32 mouse cellular contexts compared by ENCODE assay signal in genomic region chr11:21950094-21950493, GRCm38 (mm10). TPM values are rescaled to one million over a fixed set of nuclear protein-coding genes. Genes with fewer than 3 reads are reported as not detected.
DNase-seq lines count a peak whose midpoint lies in the region; ATAC-seq and TF ChIP-seq lines count a peak whose summit lies in the region.
"Had no signal": no experiment of that assay in that cellular context is flagged by ENCODE, and none has a peak within 500 bp of the region (broad histone marks: within the 10 kb centered on the region; RNA-seq: fewer than 3 reads in every experiment).

No protein-coding gene starts in this region.

- no peaks in the 10 kb centered on the region for H3K9me3 ChIP-seq in E14TG2a.4 (ENCODE audit: low read length)
- H3K9me3 ChIP-seq in ES-E14 (ENCODE audit: control insufficient read depth, insufficient read depth, low read depth, low read length): no peaks in the 10 kb centered on the region
- H3K9me3 ChIP-seq: embryonic facial prominence, embryonic 10.5 days; embryonic facial prominence, embryonic 13.5 days; forebrain, embryonic 12.5 days; forebrain, embryonic 15.5 days; heart, embryonic 12.5 days; heart, embryonic 15.5 days had no signal

- H3K9ac ChIP-seq in ES-E14 (ENCODE audit: insufficient read depth, low read depth, low read length, poor library complexity, severe bottlenecking): no peak overlapping the region
- H3K9ac ChIP-seq: embryonic facial prominence, embryonic 13.5 days; forebrain, embryonic 12.5 days; forebrain, embryonic 15.5 days; heart, embryonic 12.5 days; heart, embryonic 15.5 days; hindbrain, embryonic 14.5 days had no signal

- no peak for ATAC-seq in inflammation-experienced regulatory T-cells, adult 6 months
- ATAC-seq: forebrain, embryonic 15.5 days; hindbrain, postnatal 0 days; intestine, postnatal 0 days had no signal

- peak; percentile 36 for TF ChIP-seq CTCF in E14TG2a.4 (conservative IDR thresholded peaks at IDR 0.05; ENCODE audit: low read length)

- H3K27ac ChIP-seq in ES-E14 (ENCODE audit: insufficient read depth, low read depth, low read length, poor library complexity, severe bottlenecking): no peak overlapping the region
- H3K27ac ChIP-seq: embryonic facial prominence, embryonic 10.5 days; embryonic facial prominence, embryonic 13.5 days; forebrain, embryonic 12.5 days; forebrain, embryonic 15.5 days; heart, embryonic 15.5 days; hindbrain, embryonic 14.5 days; hindbrain, postnatal 0 days had no signal

- H3K4me1 ChIP-seq in E14TG2a.4 (replicated peaks; ENCODE audit: low read depth, low read length) (no peaks in the 10 kb centered on the region), ES-E14 (ENCODE audit: control insufficient read depth in 2 of 2, insufficient read depth in 2 of 2, low read length in 2 of 2, poor library complexity in 1 of 2) (no peaks in the 10 kb centered on the region)
- H3K4me1 ChIP-seq: embryonic facial prominence, embryonic 10.5 days; embryonic facial prominence, embryonic 13.5 days; forebrain, embryonic 12.5 days; forebrain, embryonic 15.5 days; heart, embryonic 12.5 days; heart, embryonic 15.5 days had no signal

- DNase-seq in ES-E14 (ENCODE audit: low read depth, low spot score) (no peak), R1 (ENCODE audit: low read depth, low spot score) (peak; percentile 65), adipocyte (ENCODE audit: low spot score) (no peak)
- DNase-seq in Muller cell, postnatal 12 days (ENCODE audit: inconsistent ontology term): no peak
- DNase-seq: adrenal gland, adult 8-10 months; adrenal gland, postnatal 25 days; B cell, adult 2 months; cerebellum, adult 11-12 months; cerebellum, adult 8-10 months; cerebellum, postnatal 10 days; cerebellum, postnatal 36 days; embryo, embryonic 11 days; gastrocnemius, postnatal 25 days; heart, adult 18-20 months; heart, postnatal 10 days; heart, postnatal 36 days; kidney, adult 8-10 months had no signal

- no peaks in the 10 kb centered on the region for H3K27me3 ChIP-seq in E14TG2a.4 (ENCODE audit: insufficient read depth, low read length)
- H3K27me3 ChIP-seq: embryonic facial prominence, embryonic 13.5 days; forebrain, embryonic 12.5 days; forebrain, embryonic 15.5 days; heart, embryonic 12.5 days; heart, embryonic 15.5 days had no signal

- in situ Hi-C loops in ES-E14 (cut with MboI; ENCODE audit: low sequenced_read_pairs in 2 of 2, unreplicated experiment in 2 of 2): no loop called here

- no peaks in the 10 kb centered on the region for H3K36me3 ChIP-seq in E14TG2a.4 (ENCODE audit: insufficient read depth, low read length)
- H3K36me3 ChIP-seq in ES-E14 (ENCODE audit: control insufficient read depth, insufficient read depth, low read length, poor library complexity, severe bottlenecking): no peaks in the 10 kb centered on the region
- H3K36me3 ChIP-seq: embryonic facial prominence, embryonic 10.5 days; embryonic facial prominence, embryonic 13.5 days; forebrain, embryonic 12.5 days; forebrain, embryonic 15.5 days; heart, embryonic 12.5 days; heart, embryonic 15.5 days had no signal

- H3K4me3 ChIP-seq in E14TG2a.4 (replicated peaks; ENCODE audit: low read length): no peak overlapping the region
- H3K4me3 ChIP-seq in ES-E14 (ENCODE audit: insufficient read depth in 1 of 2, low read depth in 1 of 2, low read length in 2 of 2, poor library complexity in 1 of 2, severe bottlenecking in 1 of 2): no peak overlapping the region
- H3K4me3 ChIP-seq: embryonic facial prominence, embryonic 10.5 days; embryonic facial prominence, embryonic 13.5 days; erythroblast, embryonic 14.5 days; forebrain, embryonic 12.5 days; forebrain, embryonic 15.5 days; heart, embryonic 12.5 days; heart, embryonic 15.5 days had no signal

TF ChIP-seq in ES-E14, 5 proteins besides CTCF, POLR2A, EP300 and RAD21:
- TF ChIP-seq CHD2 (IDR thresholded peaks at IDR 0.05; ENCODE audit: low read depth, low read length) (no peak), ZC3H11A (IDR thresholded peaks at IDR 0.05; ENCODE audit: borderline replicate concordance, low read depth, low read length) (peak; percentile 40; the same call in 1 of the 2 replicates), MAFK (IDR thresholded peaks at IDR 0.05; ENCODE audit: insufficient read depth, low read depth, low read length) (peak; percentile 63; the same call in 1 of the 2 replicates), HCFC1 (IDR thresholded peaks at IDR 0.05; ENCODE audit: borderline replicate concordance, insufficient read depth, low read length) (no peak)

RNA-seq across cellular contexts. Expression of gene Otx1, which starts 52.6 kb away (rescaled TPM):
- total RNA-seq in ES-E14 (2012; rRNA removed): 0.05 TPM in 1 of 2 replicates, not detected in the other
- polyA plus RNA-seq in inflammation-experienced regulatory T-cells, adult 6 months (2017; shearing (Covaris generic)): not detected
- total RNA-seq: adrenal gland, adult 8-10 months; adrenal gland, postnatal 25 days; gastrocnemius, adult 8-10 months; gastrocnemius, postnatal 25 days; heart, postnatal 10 days; heart, postnatal 36 days had no signal
- polyA plus RNA-seq: erythroblast, embryonic 14.5 days; gonadal fat pad, adult 2 months; intestine, embryonic 14.5 days; intestine, postnatal 0 days had no signal
